Mouse (Mus musculus): ENCODE results near the gene Gatad2a. TPM values are rescaled to one million over a fixed set of nuclear protein-coding genes. Genes with fewer than 3 reads are reported as not detected.
"Not testable (repeated sequence)": the region's sequence is repeated elsewhere in the genome, so short reads cannot be mapped to it uniquely, and the experiment has no call there.

The Gatad2a gene
- total and polyA plus RNA-seq, 2 experiments, result 11.2 to 35.0 TPM

- H3K36me3 ChIP-seq (ENCODE audit: control insufficient read depth, insufficient read depth, low read length), result peaks cover 18% of the 10 kb centered on the region; the same call in 1 of the 2 replicates
- no peak for DNase-seq (ENCODE audit: extremely low read depth, low read depth, low spot score)
- no peak overlapping the region for H3K4me3 ChIP-seq (ENCODE audit: insufficient read depth, low read depth, low read length)
- H3K9ac ChIP-seq (ENCODE audit: low read depth, low read length), result no peak overlapping the region
- H3K79me2 ChIP-seq (ENCODE audit: control insufficient read depth, insufficient read depth, low read length), result peaks cover 4% of the 10 kb centered on the region; the same call in 1 of the 2 replicates
- 88% methylated on average over 1 of the region's 1 CpGs for WGBS
- H3K27ac ChIP-seq (replicated peaks; ENCODE audit: insufficient read depth, low read depth, low read length), result no peak overlapping the region
- no peaks in the 10 kb centered on the region for H3K27me3 ChIP-seq (ENCODE audit: control insufficient read depth, insufficient read depth, low read length)
- peaks cover 4% of the 10 kb centered on the region for H3K4me1 ChIP-seq (ENCODE audit: control insufficient read depth, insufficient read depth, low read length)
- no peak for TF ChIP-seq CTCF (IDR thresholded peaks at IDR 0.05; ENCODE audit: low read depth, low read length)
- TF ChIP-seq POLR2A (IDR thresholded peaks at IDR 0.05; ENCODE audit: extremely low read depth, insufficient read depth, low read length), result no peak
Observed at GRCm38 (mm10) chr8:70030255-70030654, 34.1 kb upstream of the Gatad2a start.

- Histone ChIP-seq H3K27me3 (ENCODE audit: control insufficient read depth, insufficient read depth, low read length) (no peaks in the 10 kb centered on the region), H3K9ac (ENCODE audit: low read depth, low read length) (no peak overlapping the region), H3K79me2 (ENCODE audit: control insufficient read depth, insufficient read depth, low read length) (no peaks in the 10 kb centered on the region), H3K36me3 (ENCODE audit: control insufficient read depth, insufficient read depth, low read length) (peaks cover 45% of the 10 kb centered on the region; the same call in 1 of the 2 replicates), H3K4me1 (ENCODE audit: control insufficient read depth, insufficient read depth, low read length) (peaks cover 4% of the 10 kb centered on the region), H3K4me3 (ENCODE audit: insufficient read depth, low read depth, low read length) (no peak overlapping the region), H3K27ac (replicated peaks; ENCODE audit: insufficient read depth, low read depth, low read length) (peak overlapping the region; percentile 24; the same call in 1 of the 2 replicates)
- TF ChIP-seq POLR2A (IDR thresholded peaks at IDR 0.05; ENCODE audit: extremely low read depth, insufficient read depth, low read length), result no peak
- TF ChIP-seq CTCF (IDR thresholded peaks at IDR 0.05; ENCODE audit: low read depth, low read length), result no peak
- 39% methylated on average over 2 of the region's 2 CpGs for WGBS
- DNase-seq (ENCODE audit: extremely low read depth, low read depth, low spot score), result peak; percentile 82
Observed at GRCm38 (mm10) chr8:70026151-70026550, 30.0 kb upstream of the Gatad2a start.

GRCm38 (mm10) chr8:70023596-70023995 is 27.4 kb upstream of the Gatad2a start:
- Histone ChIP-seq H3K79me2 (ENCODE audit: control insufficient read depth, insufficient read depth, low read length) (no peaks in the 10 kb centered on the region), H3K4me3 (ENCODE audit: insufficient read depth, low read depth, low read length) (no peak overlapping the region), H3K27ac (replicated peaks; ENCODE audit: insufficient read depth, low read depth, low read length) (no peak overlapping the region), H3K36me3 (ENCODE audit: control insufficient read depth, insufficient read depth, low read length) (peaks cover 57% of the 10 kb centered on the region), H3K9ac (ENCODE audit: low read depth, low read length) (no peak overlapping the region), H3K27me3 (ENCODE audit: control insufficient read depth, insufficient read depth, low read length) (no peaks in the 10 kb centered on the region), H3K4me1 (ENCODE audit: control insufficient read depth, insufficient read depth, low read length) (peaks cover 4% of the 10 kb centered on the region)
- TF ChIP-seq CTCF (IDR thresholded peaks at IDR 0.05; ENCODE audit: low read depth, low read length) (no peak), POLR2A (IDR thresholded peaks at IDR 0.05; ENCODE audit: extremely low read depth, insufficient read depth, low read length) (no peak)
- 95% methylated on average over 8 of the region's 8 CpGs for WGBS
- DNase-seq (ENCODE audit: extremely low read depth, low read depth, low spot score), result no peak

- no peak overlapping the region for H3K9ac ChIP-seq (ENCODE audit: low read depth, low read length)
- 77% methylated on average over 1 of the region's 1 CpGs for WGBS
- no peak overlapping the region for H3K4me3 ChIP-seq (ENCODE audit: insufficient read depth, low read depth, low read length)
- no peaks in the 10 kb centered on the region for H3K27me3 ChIP-seq (ENCODE audit: control insufficient read depth, insufficient read depth, low read length)
- no peak for DNase-seq (ENCODE audit: extremely low read depth, low read depth, low spot score)
- no peaks in the 10 kb centered on the region for H3K4me1 ChIP-seq (ENCODE audit: control insufficient read depth, insufficient read depth, low read length)
- H3K79me2 ChIP-seq (ENCODE audit: control insufficient read depth, insufficient read depth, low read length), result no peaks in the 10 kb centered on the region
- TF ChIP-seq POLR2A (IDR thresholded peaks at IDR 0.05; ENCODE audit: extremely low read depth, insufficient read depth, low read length) (no peak), CTCF (IDR thresholded peaks at IDR 0.05; ENCODE audit: low read depth, low read length) (no peak)
- peaks cover 10% of the 10 kb centered on the region for H3K36me3 ChIP-seq (ENCODE audit: control insufficient read depth, insufficient read depth, low read length)
- no peak overlapping the region for H3K27ac ChIP-seq (replicated peaks; ENCODE audit: insufficient read depth, low read depth, low read length)
Observed at GRCm38 (mm10) chr8:70015017-70015416, 18.8 kb upstream of the Gatad2a start.

GRCm38 (mm10) chr8:70012763-70013162 is 16.6 kb upstream of the Gatad2a start:
- TF ChIP-seq POLR2A (IDR thresholded peaks at IDR 0.05; ENCODE audit: extremely low read depth, insufficient read depth, low read length) (no peak), CTCF (IDR thresholded peaks at IDR 0.05; ENCODE audit: low read depth, low read length) (no peak)

GRCm38 (mm10) chr8:70012350-70012749 is 16.2 kb upstream of the Gatad2a start:
- no peak for TF ChIP-seq POLR2A (IDR thresholded peaks at IDR 0.05; ENCODE audit: extremely low read depth, insufficient read depth, low read length)
- no peak for TF ChIP-seq CTCF (IDR thresholded peaks at IDR 0.05; ENCODE audit: low read depth, low read length)
- 73% methylated on average over 3 of the region's 3 CpGs for WGBS
- Histone ChIP-seq H3K27me3 (ENCODE audit: control insufficient read depth, insufficient read depth, low read length) (no peaks in the 10 kb centered on the region), H3K4me3 (ENCODE audit: insufficient read depth, low read depth, low read length) (no peak overlapping the region), H3K27ac (replicated peaks; ENCODE audit: insufficient read depth, low read depth, low read length) (no peak overlapping the region), H3K9ac (ENCODE audit: low read depth, low read length) (no peak overlapping the region), H3K36me3 (ENCODE audit: control insufficient read depth, insufficient read depth, low read length) (no peaks in the 10 kb centered on the region), H3K4me1 (ENCODE audit: control insufficient read depth, insufficient read depth, low read length) (no peaks in the 10 kb centered on the region), H3K79me2 (ENCODE audit: control insufficient read depth, insufficient read depth, low read length) (no peaks in the 10 kb centered on the region)
- DNase-seq (ENCODE audit: extremely low read depth, low read depth, low spot score), result no peak

More at GRCm38 (mm10) chr8:70012763-70013162, 16.6 kb upstream of the Gatad2a start:
- 84% methylated on average over 1 of the region's 1 CpGs for WGBS
- no peak overlapping the region for H3K9ac ChIP-seq (ENCODE audit: low read depth, low read length)
- H3K27ac ChIP-seq (replicated peaks; ENCODE audit: insufficient read depth, low read depth, low read length), result no peak overlapping the region
- DNase-seq (ENCODE audit: extremely low read depth, low read depth, low spot score), result no peak
- no peaks in the 10 kb centered on the region for H3K36me3 ChIP-seq (ENCODE audit: control insufficient read depth, insufficient read depth, low read length)
- H3K4me1 ChIP-seq (ENCODE audit: control insufficient read depth, insufficient read depth, low read length), result no peaks in the 10 kb centered on the region
- no peaks in the 10 kb centered on the region for H3K79me2 ChIP-seq (ENCODE audit: control insufficient read depth, insufficient read depth, low read length)
- no peaks in the 10 kb centered on the region for H3K27me3 ChIP-seq (ENCODE audit: control insufficient read depth, insufficient read depth, low read length)
- no peak overlapping the region for H3K4me3 ChIP-seq (ENCODE audit: insufficient read depth, low read depth, low read length)

GRCm38 (mm10) chr8:70010796-70011195 is 14.6 kb upstream of the Gatad2a start:
- not testable (repeated sequence) for H3K9ac ChIP-seq (ENCODE audit: low read depth, low read length); DNase-seq (ENCODE audit: extremely low read depth, low read depth, low spot score); H3K36me3 ChIP-seq (ENCODE audit: control insufficient read depth, insufficient read depth, low read length); H3K27me3 ChIP-seq (ENCODE audit: control insufficient read depth, insufficient read depth, low read length); H3K4me3 ChIP-seq (ENCODE audit: insufficient read depth, low read depth, low read length); H3K79me2 ChIP-seq (ENCODE audit: control insufficient read depth, insufficient read depth, low read length); H3K27ac ChIP-seq (replicated peaks; ENCODE audit: insufficient read depth, low read depth, low read length); H3K4me1 ChIP-seq (ENCODE audit: control insufficient read depth, insufficient read depth, low read length)
- WGBS, result 91% methylated on average over 14 of the region's 14 CpGs
